In genomic region chr10:80627685-80628084, GRCm38 (mm10) we compare ENCODE assay signal across 10 mouse cellular contexts. TPM values are rescaled to one million over a fixed set of nuclear protein-coding genes. Genes with fewer than 3 reads are reported as not detected.
DNase-seq lines count a peak whose midpoint lies in the region; ATAC-seq lines count a peak whose summit lies in the region.
"Had no signal": no experiment of that assay in that cellular context is flagged by ENCODE, and none has a peak within 500 bp of the region (broad histone marks: within the 10 kb centered on the region; RNA-seq: fewer than 3 reads in every experiment).

No protein-coding gene starts in this region.

- peak; percentile 24; the same call in 1 of the 2 replicates for ATAC-seq in heart, embryonic 15.5 days (replicated peaks; ENCODE audit: insufficient number of reproducible peaks, insufficient read depth, low FRiP score, low read depth)
- no peak for ATAC-seq in liver, embryonic 15.5 days (ENCODE audit: insufficient read depth)
- ATAC-seq in erythroid progenitor cell, adult 5-6 weeks (replicated peaks; ENCODE audit: low FRiP score, poor library complexity, severe bottlenecking): no peak

- 27% methylated on average over 2 of the region's 2 CpGs for WGBS in heart, embryonic 15.5 days
- WGBS in liver, embryonic 15.5 days (ENCODE audit: insufficient replicate concordance): 37% methylated on average over 2 of the region's 2 CpGs

- H3K36me3 ChIP-seq in heart, embryonic 15.5 days: no peaks in the 10 kb centered on the region
- H3K36me3 ChIP-seq in liver, embryonic 15.5 days (replicated peaks): no peaks in the 10 kb centered on the region; the same call in 1 of the 2 replicates

- H3K4me1 ChIP-seq in heart, embryonic 15.5 days (replicated peaks): peaks cover 66% of the 10 kb centered on the region
- H3K4me1 ChIP-seq in liver, embryonic 15.5 days (replicated peaks): peaks cover 73% of the 10 kb centered on the region

- H3K27ac ChIP-seq in heart, embryonic 15.5 days: peak overlapping the region; percentile 36
- H3K27ac ChIP-seq in liver, embryonic 15.5 days (replicated peaks): 0 out of 2 replicates have a peak overlapping the region, but pooled peaks have one; percentile 4
- H3K27ac ChIP-seq: forebrain, embryonic 10.5 days; macrophage had no signal

- no peaks in the 10 kb centered on the region for H3K27me3 ChIP-seq in heart, embryonic 15.5 days
- H3K27me3 ChIP-seq in liver, embryonic 15.5 days: no peaks in the 10 kb centered on the region

- no peak overlapping the region for H3K4me3 ChIP-seq in heart, embryonic 15.5 days
- no peak overlapping the region for H3K4me3 ChIP-seq in liver, embryonic 15.5 days (replicated peaks)
- H3K4me3 ChIP-seq: forebrain, embryonic 10.5 days had no signal

- peak; percentile 98 for DNase-seq in heart, adult 11 months
- no peak for DNase-seq in heart, postnatal 25 days (ENCODE audit: low spot score)
- peak; percentile 35 for DNase-seq in NIH3T3 (ENCODE audit: low read depth)
- DNase-seq in layer of hippocampus, adult 8-10 months (ENCODE audit: low spot score in 2 of 2): no peak
- no peak for DNase-seq in frontal cortex, postnatal 36 days (ENCODE audit: low spot score in 2 of 2)

- peak overlapping the region; percentile 42; the same call in 1 of the 2 replicates for H3K9ac ChIP-seq in heart, embryonic 15.5 days
- H3K9ac ChIP-seq in liver, embryonic 15.5 days: no peak overlapping the region

- H3K4me2 ChIP-seq in heart, embryonic 15.5 days: no peak overlapping the region
- H3K4me2 ChIP-seq in liver, embryonic 15.5 days: no peak overlapping the region

- intact Hi-C loops in heart, postnatal 25 days (cut with DNase I): no loop called here

- H3K9me3 ChIP-seq in heart, embryonic 15.5 days (replicated peaks): no peaks in the 10 kb centered on the region
- H3K9me3 ChIP-seq in liver, embryonic 15.5 days (replicated peaks): no peaks in the 10 kb centered on the region
- H3K9me3 ChIP-seq: forebrain, embryonic 10.5 days had no signal

RNA-seq across cellular contexts. Expression of gene Csnk1g2, which starts 5.0 kb away (rescaled TPM):
- 100 to 1,000 TPM; 116 TPM for total RNA-seq in heart, postnatal 25 days (2021)
- polyA plus RNA-seq in heart, embryonic 15.5 days (2015; fragmentation: Nextera tagmentation; extraction: Ambion mirVana): 78.2 and 112 TPM in 2 replicates
- polyA plus RNA-seq in liver, embryonic 15.5 days (2015; fragmentation: Nextera tagmentation; extraction: Ambion mirVana): 49.7 and 60.4 TPM in 2 replicates
- 100 to 1,000 TPM; 190 to 230 (median 201) TPM for total RNA-seq in layer of hippocampus, adult 8-10 months (2022)
- total RNA-seq in erythroid progenitor cell, adult 5-6 weeks (2015; ENCODE audit: low replicate concordance): 31.4 and 58.0 TPM in 2 replicates
- 50.1 and 62.4 TPM in 2 replicates for total RNA-seq in erythroid progenitor cell, adult 5-6 weeks (2017; ENCODE audit: low replicate concordance)

RNA-seq across cellular contexts. Expression of gene Gm49322, which starts 21.9 kb away (rescaled TPM):
- under 1 TPM; 0.52 to 0.59 TPM for total RNA-seq in heart, postnatal 25 days (2021)
- polyA plus RNA-seq in heart, embryonic 15.5 days (2015; fragmentation: Nextera tagmentation; extraction: Ambion mirVana): 1.2 and 2.7 TPM in 2 replicates
- polyA plus RNA-seq in liver, embryonic 15.5 days (2015; fragmentation: Nextera tagmentation; extraction: Ambion mirVana): 1.5 TPM in 2 replicates
- total RNA-seq in layer of hippocampus, adult 8-10 months (2022): 1 to 10 TPM; 3.0 to 5.4 (median 3.7) TPM
- 0.72 and 1.7 TPM in 2 replicates for total RNA-seq in erythroid progenitor cell, adult 5-6 weeks (2015; ENCODE audit: low replicate concordance)
- total RNA-seq in erythroid progenitor cell, adult 5-6 weeks (2017; ENCODE audit: low replicate concordance): 0.64 and 5.4 TPM in 2 replicates
- polyA plus RNA-seq: macrophage had no signal

RNA-seq across cellular contexts. Expression of gene Adat3, which starts 25.0 kb away (rescaled TPM):
- 1 to 10 TPM in 1 of 2 experiments, under 1 TPM in 1; 0.84 to 1.2 TPM for total RNA-seq in heart, postnatal 25 days (2021)
- polyA plus RNA-seq in heart, embryonic 15.5 days (2015; fragmentation: Nextera tagmentation; extraction: Ambion mirVana): 3.0 and 3.9 TPM in 2 replicates
- polyA plus RNA-seq in liver, embryonic 15.5 days (2015; fragmentation: Nextera tagmentation; extraction: Ambion mirVana): 4.8 and 5.8 TPM in 2 replicates
- total RNA-seq in layer of hippocampus, adult 8-10 months (2022): 1 to 10 TPM; 2.0 to 5.0 (median 3.0) TPM
- total RNA-seq in erythroid progenitor cell, adult 5-6 weeks (2015; ENCODE audit: low replicate concordance): not detected in 2 replicates
- total RNA-seq in erythroid progenitor cell, adult 5-6 weeks (2017; ENCODE audit: low replicate concordance): 1.4 TPM in 1 of 2 replicates, not detected in the other

RNA-seq across cellular contexts. Expression of gene Scamp4, which starts 25.0 kb away (rescaled TPM):
- total RNA-seq in heart, postnatal 25 days (2021): 10 to 100 TPM; 21.0 to 21.7 TPM
- 55.9 and 71.6 TPM in 2 replicates for polyA plus RNA-seq in heart, embryonic 15.5 days (2015; fragmentation: Nextera tagmentation; extraction: Ambion mirVana)
- polyA plus RNA-seq in liver, embryonic 15.5 days (2015; fragmentation: Nextera tagmentation; extraction: Ambion mirVana): 41.9 and 45.3 TPM in 2 replicates
- total RNA-seq in layer of hippocampus, adult 8-10 months (2022): 10 to 100 TPM; 39.3 to 58.6 (median 42.8) TPM
- 8.8 and 10.5 TPM in 2 replicates for total RNA-seq in erythroid progenitor cell, adult 5-6 weeks (2015; ENCODE audit: low replicate concordance)
- 2.3 and 6.9 TPM in 2 replicates for total RNA-seq in erythroid progenitor cell, adult 5-6 weeks (2017; ENCODE audit: low replicate concordance)

RNA-seq across cellular contexts. Expression of gene Btbd2, which starts 29.2 kb away (rescaled TPM):
- 10 to 100 TPM; 41.5 to 45.8 TPM for total RNA-seq in heart, postnatal 25 days (2021)
- polyA plus RNA-seq in heart, embryonic 15.5 days (2015; fragmentation: Nextera tagmentation; extraction: Ambion mirVana): 45.4 and 64.8 TPM in 2 replicates
- polyA plus RNA-seq in liver, embryonic 15.5 days (2015; fragmentation: Nextera tagmentation; extraction: Ambion mirVana): 14.4 and 15.9 TPM in 2 replicates
- 100 to 1,000 TPM in 2 of 4 experiments, 10 to 100 TPM in 2; 92.1 to 103 (median 97.9) TPM for total RNA-seq in layer of hippocampus, adult 8-10 months (2022)
- 2.9 and 3.8 TPM in 2 replicates for total RNA-seq in erythroid progenitor cell, adult 5-6 weeks (2015; ENCODE audit: low replicate concordance)
- total RNA-seq in erythroid progenitor cell, adult 5-6 weeks (2017; ENCODE audit: low replicate concordance): 9.2 and 25.3 TPM in 2 replicates

Comparison
In these comparisons a context has a peak if more than half of its experiments do, and no peak if none do; other contexts are left out.
1. DNase-seq: peak in heart, adult 11 months (single experiment) and NIH3T3 (single experiment); none in heart, postnatal 25 days (single experiment), layer of hippocampus, adult 8-10 months (0 of 2) and frontal cortex, postnatal 36 days (0 of 2).